Mouse (Mus musculus) liver, embryonic 12.5 days (tissue): Measurements from ENCODE around the gene Spink2. TPM values are rescaled to one million over a fixed set of nuclear protein-coding genes. Genes with fewer than 3 reads are reported as not detected.

Experiments used
- ATAC-seq: fragments of 200-750 bp; cut with Nextera tagmentation; 2 replicates; pipeline ENCODE4 v1.8.0; 2017; ENCODE audit warnings: moderate number of reproducible peaks, mild to moderate bottlenecking, moderate library complexity
- H3K27ac ChIP-seq: fragments of 300-500 bp; sonication (generic); 2 replicates; pipeline ENCODE4 v1.5.1; 2016; ENCODE audit warnings: mild to moderate bottlenecking
- H3K27me3 ChIP-seq: fragments of 300-500 bp; sonication (generic); replicated peaks from 2 replicates; pipeline ENCODE4 v1.6.1; 2016; ENCODE audit warnings: mild to moderate bottlenecking, moderate library complexity
- H3K36me3 ChIP-seq: fragments of 300-500 bp; sonication (generic); 2 replicates; pipeline ENCODE4 v1.6.1; 2016; ENCODE audit warnings: mild to moderate bottlenecking, moderate library complexity
- H3K4me1 ChIP-seq: fragments of 300-500 bp; sonication (generic); 2 replicates; pipeline ENCODE4 v1.6.1; 2016
- H3K4me2 ChIP-seq: fragments of 300-500 bp; sonication (generic); 2 replicates; pipeline ENCODE4 v1.6.1; 2016; ENCODE audit warnings: mild to moderate bottlenecking, moderate library complexity
- H3K4me3 ChIP-seq: fragments of 300-500 bp; sonication (generic); 2 replicates; pipeline ENCODE4 v1.5.1; 2016; ENCODE audit warnings: mild to moderate bottlenecking, moderate library complexity
- H3K9ac ChIP-seq: fragments of 300-500 bp; sonication (generic); 2 replicates; pipeline ENCODE4 v1.6.1; 2016; ENCODE audit warnings: mild to moderate bottlenecking, moderate library complexity
- H3K9me3 ChIP-seq: fragments of 300-500 bp; sonication (generic); replicated peaks from 2 replicates; pipeline ENCODE4 v1.6.1; 2016; ENCODE audit warnings: mild to moderate bottlenecking, moderate library complexity
- WGBS: fragments of 180-500 bp; shearing (Covaris S2); methylation state at CpG from one replicate; pipeline ENCODE4 v1.1.7; 2016; ENCODE audit not compliant: insufficient replicate concordance; 5-methylcytosine and 5-hydroxymethylcytosine counted together
- polyA plus RNA-seq: library from polyadenylated mRNA; unstranded; fragments of >200 nt; fragmentation: Nextera tagmentation; extraction: Ambion mirVana; gene quantifications from 2 replicates; pipeline ENCODE4 v1.2.1, GENCODE M21; 2016

Gene Spink2
- polyA plus RNA-seq, 1 experiment from 2014 or later: not detected

DNA sequence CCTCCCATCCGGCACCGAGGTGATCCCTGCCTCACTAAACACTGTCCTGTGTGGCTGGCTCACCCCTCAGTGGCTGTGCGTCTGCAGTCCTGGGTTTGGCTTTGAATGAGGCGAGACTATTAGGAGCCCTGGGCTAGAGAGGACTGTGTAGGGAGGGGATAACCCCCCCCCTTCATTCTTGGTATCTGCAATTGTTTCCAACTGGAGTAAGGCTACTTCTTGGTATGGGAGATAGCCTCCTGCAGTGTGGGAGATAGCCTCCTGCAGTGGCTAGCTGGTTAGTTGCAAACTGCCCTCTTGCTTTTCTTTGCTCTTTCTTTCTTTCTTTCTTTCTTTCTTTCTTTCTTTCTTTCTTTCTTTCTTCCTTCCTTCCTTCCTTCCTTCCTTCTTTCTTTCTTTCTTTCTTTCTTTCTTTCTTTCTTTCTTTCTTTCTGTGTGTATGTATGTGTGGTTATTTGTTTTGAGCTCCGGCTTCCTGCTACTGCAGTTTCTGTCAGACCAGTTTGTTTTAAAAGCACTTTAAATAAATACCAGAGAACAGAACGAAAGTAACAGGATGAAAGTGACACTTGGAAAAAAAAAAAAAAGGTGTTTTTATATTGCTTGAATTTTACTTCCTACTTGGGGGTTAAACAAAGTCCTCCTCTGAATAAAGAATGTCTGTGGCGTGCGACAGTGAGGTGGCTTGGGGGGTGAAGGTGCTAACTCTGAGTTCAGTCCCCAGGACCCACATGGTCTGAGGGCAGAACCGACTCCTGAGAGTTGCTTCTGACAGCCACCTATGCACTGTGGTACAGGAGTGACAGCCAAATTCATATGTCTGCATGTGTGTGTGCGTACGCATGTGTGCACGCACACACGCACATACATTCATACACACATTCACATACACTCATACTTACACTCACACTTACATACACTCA lies 45.3 kb downstream of the Spink2 start:
- H3K4me2 ChIP-seq: no peak overlapping the region
- no peaks in the 10 kb centered on the region for H3K9me3 ChIP-seq
- no peaks in the 10 kb centered on the region for H3K27me3 ChIP-seq
- no peak overlapping the region for H3K4me3 ChIP-seq
- no peak overlapping the region for H3K27ac ChIP-seq
- H3K9ac ChIP-seq: no peak overlapping the region
- ATAC-seq: no peak
- 63% methylated on average over 13 of the region's 13 CpGs for WGBS
- no peaks in the 10 kb centered on the region for H3K4me1 ChIP-seq
- H3K36me3 ChIP-seq: no peaks in the 10 kb centered on the region

DNA sequence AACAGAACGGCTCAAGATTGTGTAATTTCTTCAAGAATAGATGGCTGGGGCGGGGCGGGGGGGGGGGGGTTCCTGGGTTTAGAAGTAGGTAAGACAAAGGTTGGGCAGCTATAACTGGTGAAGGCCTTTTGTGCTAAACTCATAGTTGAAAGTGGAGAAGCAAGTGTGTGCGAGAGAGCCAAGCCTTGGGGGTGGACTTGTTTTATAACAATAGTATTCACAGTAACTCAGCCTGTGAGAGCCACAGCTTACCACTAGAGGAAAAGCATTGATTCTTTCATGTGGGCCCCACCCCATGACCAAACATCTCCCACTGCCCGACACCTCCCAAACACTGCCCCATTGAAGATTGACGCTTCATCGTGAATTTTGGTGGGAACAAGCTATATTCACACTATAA lies 47.7 kb downstream of the Spink2 start:
- ATAC-seq: no peak
- no peaks in the 10 kb centered on the region for H3K9me3 ChIP-seq
- H3K36me3 ChIP-seq: no peaks in the 10 kb centered on the region
- WGBS: 78% methylated on average over 7 of the region's 7 CpGs
- H3K9ac ChIP-seq: no peak overlapping the region
- no peaks in the 10 kb centered on the region for H3K4me1 ChIP-seq
- no peak overlapping the region for H3K27ac ChIP-seq
- H3K27me3 ChIP-seq: no peaks in the 10 kb centered on the region
- H3K4me2 ChIP-seq: no peak overlapping the region
- H3K4me3 ChIP-seq: no peak overlapping the region

DNA sequence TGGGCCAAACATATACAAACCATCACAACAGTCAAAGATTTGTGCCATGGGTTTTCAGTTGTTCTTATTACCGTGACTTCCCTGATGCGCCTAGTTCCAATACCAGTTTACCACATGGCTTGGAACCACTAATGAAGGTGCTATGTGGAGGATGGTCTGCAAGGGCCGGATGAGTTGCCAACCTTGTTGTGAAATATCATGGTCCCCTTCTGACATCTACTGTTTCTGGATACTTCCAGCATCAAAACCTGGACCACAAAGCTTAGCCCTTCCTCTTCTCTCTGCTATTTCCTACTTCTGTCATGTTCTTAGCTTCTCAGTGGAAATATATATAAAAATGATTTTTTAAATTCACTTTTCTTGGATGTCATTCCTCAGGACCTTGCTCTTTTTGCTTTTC lies 48.7 kb downstream of the Spink2 start:
- WGBS: 72% methylated on average over 3 of the region's 3 CpGs
- Histone ChIP-seq H3K36me3 (no peaks in the 10 kb centered on the region), H3K27ac (no peak overlapping the region)

DNA sequence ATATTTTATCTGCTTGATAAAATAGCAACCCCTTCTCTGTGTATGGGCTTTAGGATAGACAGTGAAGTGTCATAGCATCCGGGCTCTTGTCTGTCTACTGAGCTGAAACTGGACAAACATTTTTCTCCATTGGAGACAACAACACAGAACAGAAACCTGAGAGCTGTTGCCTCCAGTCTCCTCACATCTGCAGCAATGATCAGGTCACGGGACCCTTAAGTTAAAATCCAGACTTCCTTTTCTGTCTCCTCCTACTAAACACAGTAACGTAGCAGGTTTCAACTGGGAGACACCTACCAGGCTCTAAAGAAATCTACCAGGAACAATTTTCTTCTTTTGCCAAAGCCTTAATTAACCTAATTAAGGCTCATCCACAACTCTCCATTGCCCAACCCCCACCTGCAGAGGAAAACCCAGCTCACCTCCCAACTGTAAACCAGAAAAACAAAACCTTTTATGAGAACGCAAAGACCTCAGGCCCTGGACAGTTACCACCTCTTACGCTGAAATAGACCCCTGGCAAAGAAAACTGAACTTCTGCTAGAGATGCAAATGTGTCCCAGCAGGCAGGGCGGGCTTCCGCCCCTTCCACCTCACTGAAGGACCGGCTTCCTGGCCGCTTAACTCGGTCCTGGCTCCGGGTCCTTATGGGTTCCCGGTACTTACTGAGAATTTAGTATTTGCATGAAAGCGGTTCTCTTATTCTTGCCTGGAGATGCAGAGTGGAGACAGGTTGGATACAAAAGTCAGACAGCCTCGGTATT lies 53.3 kb downstream of the Spink2 start:
- Histone ChIP-seq H3K4me1 (no peaks in the 10 kb centered on the region), H3K4me2 (no peak overlapping the region), H3K27ac (no peak overlapping the region), H3K36me3 (no peaks in the 10 kb centered on the region), H3K4me3 (no peak overlapping the region), H3K9ac (no peak overlapping the region), H3K27me3 (peaks cover 12% of the 10 kb centered on the region), H3K9me3 (no peaks in the 10 kb centered on the region)
- ATAC-seq: no peak
- 47% methylated on average over 14 of the region's 14 CpGs for WGBS

More for the DNA sequence above, 48.7 kb downstream of the Spink2 start:
- H3K9me3 ChIP-seq: no peaks in the 10 kb centered on the region
- no peaks in the 10 kb centered on the region for H3K27me3 ChIP-seq
- no peak overlapping the region for H3K9ac ChIP-seq
- H3K4me1 ChIP-seq: no peaks in the 10 kb centered on the region
- no peak overlapping the region for H3K4me2 ChIP-seq
- ATAC-seq: no peak
- H3K4me3 ChIP-seq: no peak overlapping the region

DNA sequence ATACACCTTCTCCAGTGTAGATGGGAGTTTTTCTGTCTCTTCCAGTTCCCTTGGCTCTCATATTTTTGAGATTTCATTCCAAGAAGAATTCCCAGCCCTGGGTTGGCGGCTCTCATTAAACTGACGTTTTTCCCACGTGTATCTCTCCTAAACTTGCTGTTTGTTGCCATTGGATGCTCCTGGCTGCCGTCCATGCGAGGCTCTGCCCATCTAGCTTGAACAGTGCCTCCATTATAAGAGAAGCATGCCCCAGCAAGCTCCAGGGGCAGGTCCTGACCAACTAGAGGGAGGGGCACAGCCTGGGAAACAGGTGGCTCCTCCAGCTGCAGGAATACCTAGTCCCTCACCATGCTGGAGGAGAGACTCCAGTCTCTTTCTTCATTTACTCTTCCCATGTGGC lies 54.3 kb downstream of the Spink2 start:
- no peak overlapping the region for H3K9ac ChIP-seq
- H3K36me3 ChIP-seq: no peaks in the 10 kb centered on the region
- no peak overlapping the region for H3K4me3 ChIP-seq
- 71% methylated on average over 5 of the region's 5 CpGs for WGBS
- no peak overlapping the region for H3K4me2 ChIP-seq
- H3K9me3 ChIP-seq: no peaks in the 10 kb centered on the region
- no peak for ATAC-seq
- peaks cover 12% of the 10 kb centered on the region for H3K27me3 ChIP-seq
- no peak overlapping the region for H3K27ac ChIP-seq
- H3K4me1 ChIP-seq: peaks cover 5% of the 10 kb centered on the region

DNA sequence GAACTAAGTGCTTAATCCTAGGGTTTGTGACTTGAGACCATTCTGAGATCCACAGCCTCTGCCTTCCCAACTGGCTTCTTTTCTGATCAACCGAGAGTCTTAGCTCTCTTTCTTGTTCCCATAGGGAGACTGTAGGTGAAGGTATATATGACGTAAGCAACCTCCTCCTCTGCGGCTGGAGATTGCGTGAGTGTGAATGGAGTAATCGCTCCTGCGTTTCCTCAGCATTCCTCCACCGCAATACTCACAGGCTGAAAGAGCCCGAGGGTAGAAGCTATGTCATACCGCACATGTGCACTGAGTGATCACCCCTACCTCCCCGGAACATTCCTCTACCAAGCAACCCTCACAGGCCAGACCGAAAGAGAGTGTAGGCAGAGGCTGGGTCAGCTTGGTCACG lies 55.7 kb downstream of the Spink2 start:
- Histone ChIP-seq H3K27me3 (peaks cover 12% of the 10 kb centered on the region), H3K9me3 (no peaks in the 10 kb centered on the region), H3K9ac (no peak overlapping the region), H3K27ac (no peak overlapping the region), H3K4me1 (peaks cover 15% of the 10 kb centered on the region), H3K4me3 (no peak overlapping the region), H3K4me2 (no peak overlapping the region), H3K36me3 (no peaks in the 10 kb centered on the region)
- 82% methylated on average over 12 of the region's 12 CpGs for WGBS
- ATAC-seq: no peak

Other genes with a start within 250 kb of the Spink2 start
- gene Srp72, start 236.8 kb downstream of the Spink2 start, polyA plus RNA-seq: 58.9 and 61.9 TPM in 2 replicates
- gene Arl9, start 207.4 kb downstream of the Spink2 start, polyA plus RNA-seq: not detected in 2 replicates
- 0.41 and 0.48 TPM in 2 replicates for gene Thegl, start 195.4 kb downstream of the Spink2 start, polyA plus RNA-seq
- 0.19 TPM in 1 of 2 replicates, not detected in the other for gene Hopx, start 96.3 kb downstream of the Spink2 start, polyA plus RNA-seq
- gene Rest, start 54.0 kb upstream of the Spink2 start, polyA plus RNA-seq: 12.3 and 12.9 TPM in 2 replicates
- gene Noa1, start 98.6 kb upstream of the Spink2 start, polyA plus RNA-seq: 40.7 and 44.9 TPM in 2 replicates
- 46.0 and 49.1 TPM in 2 replicates for gene Polr2b, start 98.7 kb upstream of the Spink2 start, polyA plus RNA-seq
- 13.4 and 14.2 TPM in 2 replicates for gene Igfbp7, start 196.6 kb upstream of the Spink2 start, polyA plus RNA-seq